Mouse (Mus musculus): ENCODE measurements around the gene Apoe. TPM values are rescaled to one million over a fixed set of nuclear protein-coding genes. Genes with fewer than 3 reads are reported as not detected.
A peak's percentile ranks its signal among the peaks of the same experiment; 100 is the strongest.
"Not testable (repeated sequence)": the region's sequence is repeated elsewhere in the genome, so short reads cannot be mapped to it uniquely, and the experiment has no call there.

The Apoe gene
- total RNA-seq, 2 experiments from 2014 or later: 2,242 to 2,264 TPM

- DNase-seq (ENCODE audit: low spot score in 2 of 2): no peak
- Histone ChIP-seq H3K4me3 (peak overlapping the region; percentile 60), H3K27ac (peak overlapping the region; percentile 91; the same call in 1 of the 2 replicates)
- no peak for TF ChIP-seq CTCF (conservative IDR thresholded peaks at IDR 0.05)
Measured at GRCm38 (mm10) chr7:19695881-19696280, 3.1 kb downstream of the Apoe start.

- TF ChIP-seq CTCF (conservative IDR thresholded peaks at IDR 0.05): no peak
- peak overlapping the region; percentile 78 for H3K27ac ChIP-seq
- DNase-seq (ENCODE audit: low spot score in 2 of 2): no peak
- H3K4me3 ChIP-seq: peak overlapping the region; percentile 60
Measured at GRCm38 (mm10) chr7:19695213-19695594, 3.8 kb downstream of the Apoe start.

GRCm38 (mm10) chr7:19694336-19695212 is 4.4 kb downstream of the Apoe start:
- DNase-seq (ENCODE audit: low spot score in 2 of 2): no peak
- peak overlapping the region; percentile 78 for H3K27ac ChIP-seq
- H3K4me3 ChIP-seq: peak overlapping the region; percentile 60
- TF ChIP-seq CTCF (conservative IDR thresholded peaks at IDR 0.05): no peak

GRCm38 (mm10) chr7:19693421-19693820 is 5.6 kb downstream of the Apoe start:
- peak; percentile 61 to 66 for DNase-seq (ENCODE audit: low spot score in 2 of 2)
- no peak for TF ChIP-seq CTCF (conservative IDR thresholded peaks at IDR 0.05)
- peak overlapping the region; percentile 78 for H3K27ac ChIP-seq
- H3K4me3 ChIP-seq: no peak overlapping the region

GRCm38 (mm10) chr7:19691873-19692865 is 6.8 kb downstream of the Apoe start, which contains the start of gene Apoc1:
Apoc1 (minus strand) TSS chr7:19692660.
- Histone ChIP-seq H3K4me3 (no peak within 1 kb of the TSS), H3K27ac (peak within 1 kb of the TSS; percentile 73)
- no peak for DNase-seq (ENCODE audit: low spot score in 2 of 2)
- TF ChIP-seq CTCF (conservative IDR thresholded peaks at IDR 0.05): no peak

- TF ChIP-seq CTCF (conservative IDR thresholded peaks at IDR 0.05): no peak
- Histone ChIP-seq H3K4me3 (no peak overlapping the region), H3K27ac (no peak overlapping the region)
- DNase-seq (ENCODE audit: low spot score in 2 of 2): no peak
Measured at GRCm38 (mm10) chr7:19691434-19691833, 7.6 kb downstream of the Apoe start.

GRCm38 (mm10) chr7:19690845-19691244 is 8.1 kb downstream of the Apoe start:
- DNase-seq (ENCODE audit: low spot score in 2 of 2): no peak
- H3K4me3 ChIP-seq: no peak overlapping the region
- no peak for TF ChIP-seq CTCF (conservative IDR thresholded peaks at IDR 0.05)
- no peak overlapping the region for H3K27ac ChIP-seq

- no peak for DNase-seq (ENCODE audit: low spot score in 2 of 2)
- no peak overlapping the region for H3K27ac ChIP-seq
- no peak for TF ChIP-seq CTCF (conservative IDR thresholded peaks at IDR 0.05)
Measured at GRCm38 (mm10) chr7:19688611-19689010, 10.4 kb downstream of the Apoe start.

GRCm38 (mm10) chr7:19688101-19688500 is 10.9 kb downstream of the Apoe start:
- no peak overlapping the region for H3K4me3 ChIP-seq
- no peak for TF ChIP-seq CTCF (conservative IDR thresholded peaks at IDR 0.05)

More at GRCm38 (mm10) chr7:19688611-19689010, 10.4 kb downstream of the Apoe start:
- no peak overlapping the region for H3K4me3 ChIP-seq

GRCm38 (mm10) chr7:19686927-19687583 is 11.9 kb downstream of the Apoe start:
- not testable (repeated sequence) for H3K4me3 ChIP-seq

More at GRCm38 (mm10) chr7:19688101-19688500, 10.9 kb downstream of the Apoe start:
- H3K27ac ChIP-seq: no peak overlapping the region
- no peak for DNase-seq (ENCODE audit: low spot score in 2 of 2)

GRCm38 (mm10) chr7:19686521-19686920 is 12.5 kb downstream of the Apoe start:
- TF ChIP-seq CTCF (conservative IDR thresholded peaks at IDR 0.05): no peak
- no peak overlapping the region for H3K27ac ChIP-seq

More at GRCm38 (mm10) chr7:19686927-19687583, 11.9 kb downstream of the Apoe start:
- not testable (repeated sequence) for DNase-seq (ENCODE audit: low spot score in 2 of 2); H3K27ac ChIP-seq

GRCm38 (mm10) chr7:19685374-19685773 is 13.6 kb downstream of the Apoe start:
- no peak for TF ChIP-seq CTCF (conservative IDR thresholded peaks at IDR 0.05)

More at GRCm38 (mm10) chr7:19686521-19686920, 12.5 kb downstream of the Apoe start:
- DNase-seq (ENCODE audit: low spot score in 2 of 2): no peak
- H3K4me3 ChIP-seq: no peak overlapping the region

More at GRCm38 (mm10) chr7:19685374-19685773, 13.6 kb downstream of the Apoe start:
- no peak overlapping the region for H3K4me3 ChIP-seq
- no peak overlapping the region for H3K27ac ChIP-seq
- DNase-seq (ENCODE audit: low spot score in 2 of 2): no peak

Data from layer of hippocampus, adult 2 months (tissue).